In the genomic region with DNA sequence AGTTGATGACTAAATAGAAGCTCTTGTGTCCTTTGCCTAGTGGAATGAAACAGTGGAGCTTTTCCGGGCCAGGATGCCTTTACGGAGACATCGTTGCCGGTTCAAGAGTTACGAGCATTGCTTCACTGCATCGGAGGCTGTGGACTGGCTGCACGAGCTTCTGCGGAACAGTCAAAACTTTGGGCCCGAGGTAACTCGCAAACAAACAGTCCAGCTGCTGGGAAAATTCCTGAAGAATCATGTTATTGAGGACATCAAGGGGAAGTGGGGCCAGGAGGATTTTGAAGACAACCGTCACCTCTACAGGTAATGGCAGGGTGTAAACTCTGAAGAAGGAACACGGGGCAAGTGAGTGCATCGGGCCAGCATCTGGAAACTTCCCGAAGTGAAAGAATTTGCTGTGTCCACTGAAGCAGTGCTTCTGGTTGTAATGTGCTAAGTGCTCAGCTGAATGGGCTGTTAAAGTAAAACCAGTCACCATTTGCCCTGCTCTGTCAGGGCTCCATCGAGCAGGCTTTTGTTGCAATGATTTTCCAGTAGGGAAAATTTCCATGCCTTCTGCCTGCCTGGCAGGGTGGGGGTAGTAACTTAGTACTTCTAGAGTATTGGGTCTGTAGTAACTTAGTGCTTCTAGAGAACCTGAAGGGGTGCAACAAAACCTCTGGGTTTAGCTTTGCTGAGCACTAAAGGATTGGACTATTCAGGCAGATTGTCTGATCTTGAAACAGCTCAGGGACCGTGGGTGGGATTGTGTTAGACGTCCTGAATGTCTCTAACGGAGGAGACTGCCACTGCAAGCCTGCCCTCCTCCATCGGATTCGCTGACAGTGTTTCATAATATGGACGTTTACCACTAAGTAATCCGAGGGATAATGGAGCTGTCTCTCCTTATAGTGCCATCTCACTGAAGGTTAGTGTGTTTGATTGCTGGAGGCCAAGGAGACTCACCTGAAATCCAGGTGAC, we compare ENCODE assay signal across 28 mouse cellular contexts. TPM values are rescaled to one million over a fixed set of nuclear protein-coding genes. Genes with fewer than 3 reads are reported as not detected.
DNase-seq lines count a peak whose midpoint lies in the region; ATAC-seq lines count a peak whose summit lies in the region.
"Had no signal": no experiment of that assay in that cellular context is flagged by ENCODE, and none has a peak within 500 bp of the region (broad histone marks: within the 10 kb centered on the region; RNA-seq: fewer than 3 reads in every experiment).

No protein-coding gene starts in this region.

- DNase-seq in heart, embryonic 10.5 days (ENCODE audit: low spot score): peak; percentile 53
- DNase-seq in kidney, adult 9 months: peak; percentile 82
- peak; percentile 44 for DNase-seq in kidney, postnatal 10 days
- DNase-seq in neural tube, embryonic 10.5 days (ENCODE audit: extremely low spot score, low spot score): no peak
- no peak for DNase-seq in gastrocnemius, adult 8-10 months (ENCODE audit: low spot score in 2 of 2)
- DNase-seq in lung, adult 18-20 months: no peak
- DNase-seq: adrenal gland, postnatal 25 days; cerebellum, adult 18-20 months; cerebellum, postnatal 10 days; gastrocnemius, postnatal 14 days; layer of hippocampus, postnatal 36 days; liver, embryonic 13.5 days; lung, adult 2 months; lung, postnatal 10 days; retina, postnatal 1 day; spleen, adult 18-20 months; thymus, adult 2 months; thymus, postnatal 36 days had no signal

- H3K27ac ChIP-seq in heart, embryonic 10.5 days: no peak overlapping the region
- no peak overlapping the region for H3K27ac ChIP-seq in heart, embryonic 11.5 days (ENCODE audit: low read depth, low read length)
- H3K27ac ChIP-seq: embryonic facial prominence, embryonic 13.5 days; limb, embryonic 10.5 days; limb, embryonic 15.5 days; liver, embryonic 13.5 days; macrophage; midbrain, embryonic 13.5 days; neural tube, embryonic 15.5 days had no signal

- H3K27me3 ChIP-seq in heart, embryonic 10.5 days (ENCODE audit: insufficient read depth, poor library complexity, severe bottlenecking): peaks cover 79% of the 10 kb centered on the region
- peaks cover 35% of the 10 kb centered on the region for H3K27me3 ChIP-seq in heart, embryonic 11.5 days (ENCODE audit: control insufficient read depth, insufficient read depth, low read length)
- H3K27me3 ChIP-seq: embryonic facial prominence, embryonic 13.5 days; limb, embryonic 15.5 days; liver, embryonic 13.5 days; midbrain, embryonic 13.5 days; neural tube, embryonic 15.5 days had no signal

- ATAC-seq in heart, embryonic 11.5 days (replicated peaks; ENCODE audit: insufficient number of reproducible peaks, low FRiP score, low TSS enrichment): no peak
- ATAC-seq: forebrain, embryonic 16.5 days; hindbrain, embryonic 16.5 days; midbrain, embryonic 13.5 days had no signal

- H3K9me3 ChIP-seq in heart, embryonic 10.5 days: no peaks in the 10 kb centered on the region
- H3K9me3 ChIP-seq in heart, embryonic 11.5 days (replicated peaks; ENCODE audit: control insufficient read depth, low read length): no peaks in the 10 kb centered on the region
- H3K9me3 ChIP-seq: embryonic facial prominence, embryonic 13.5 days; heart, embryonic 12.5 days; limb, embryonic 10.5 days; limb, embryonic 15.5 days; liver, embryonic 13.5 days; midbrain, embryonic 13.5 days; neural tube, embryonic 15.5 days had no signal

- H3K4me2 ChIP-seq in heart, embryonic 11.5 days: no peak overlapping the region
- H3K4me2 ChIP-seq: embryonic facial prominence, embryonic 13.5 days; heart, embryonic 12.5 days; limb, embryonic 15.5 days; liver, embryonic 13.5 days; midbrain, embryonic 13.5 days; neural tube, embryonic 15.5 days had no signal

- 0 out of 2 replicates have a peak, but pooled peaks cover 12% of the 10 kb centered on the region for H3K36me3 ChIP-seq in heart, embryonic 10.5 days
- H3K36me3 ChIP-seq in heart, embryonic 11.5 days (ENCODE audit: control insufficient read depth, insufficient read depth, low read length): peaks cover 3% of the 10 kb centered on the region; the same call in 1 of the 2 replicates
- H3K36me3 ChIP-seq: neural tube, embryonic 15.5 days had no signal

- H3K4me1 ChIP-seq in heart, embryonic 10.5 days: no peaks in the 10 kb centered on the region
- no peaks in the 10 kb centered on the region for H3K4me1 ChIP-seq in heart, embryonic 11.5 days (ENCODE audit: control insufficient read depth, insufficient read depth, low read length)
- H3K4me1 ChIP-seq: heart, embryonic 12.5 days; limb, embryonic 15.5 days; midbrain, embryonic 13.5 days; neural tube, embryonic 15.5 days had no signal

- WGBS in heart, embryonic 10.5 days: 90% methylated on average over 22 of the region's 22 CpGs
- WGBS in heart, embryonic 11.5 days (ENCODE audit: insufficient replicate concordance): 90% methylated on average over 22 of the region's 22 CpGs

- H3K9ac ChIP-seq in heart, embryonic 11.5 days (ENCODE audit: low read depth, low read length): no peak overlapping the region
- H3K9ac ChIP-seq: embryonic facial prominence, embryonic 13.5 days; heart, embryonic 12.5 days; limb, embryonic 15.5 days; liver, embryonic 13.5 days; midbrain, embryonic 13.5 days; neural tube, embryonic 15.5 days had no signal

- no peak overlapping the region for H3K4me3 ChIP-seq in heart, embryonic 10.5 days
- H3K4me3 ChIP-seq in heart, embryonic 11.5 days (ENCODE audit: low read depth, low read length): no peak overlapping the region
- H3K4me3 ChIP-seq: embryonic facial prominence, embryonic 13.5 days; heart, embryonic 12.5 days; limb, embryonic 10.5 days; limb, embryonic 15.5 days; liver, embryonic 13.5 days; midbrain, embryonic 13.5 days; neural tube, embryonic 15.5 days had no signal

RNA-seq across cellular contexts. Expression of gene Depdc1b, which starts 8.0 kb away (rescaled TPM):
- 6.5 and 10.0 TPM in 2 replicates for polyA plus RNA-seq in heart, embryonic 10.5 days (2016; fragmentation: Nextera tagmentation; extraction: Ambion mirVana)
- polyA plus RNA-seq in heart, embryonic 11.5 days (2014; fragmentation: Nextera tagmentation; extraction: Ambion mirVana): 5.5 and 6.7 TPM in 2 replicates
- not detected for total RNA-seq in gastrocnemius, adult 8-10 months (2022)

Comparison
In these comparisons a context has a peak if more than half of its experiments do, and no peak if none do; other contexts are left out.
1. DNase-seq: peak in heart, embryonic 10.5 days (single experiment), kidney, adult 9 months (single experiment) and kidney, postnatal 10 days (single experiment); none in neural tube, embryonic 10.5 days (single experiment), gastrocnemius, adult 8-10 months (0 of 2) and lung, adult 18-20 months (0 of 2).